Mouse (Mus musculus): Measurements from ENCODE around the gene Hdac11.

- no peak for TF ChIP-seq GATA1 (IDR thresholded peaks at IDR 0.05; ENCODE audit: low read length)
- TF ChIP-seq TAL1 (IDR thresholded peaks at IDR 0.05; ENCODE audit: low read length): no peak
Observed at GRCm38 (mm10) chr6:91115158-91115557, 41.3 kb upstream of the Hdac11 start.
